Mouse (Mus musculus) hindbrain, postnatal 0 days (tissue): ENCODE measurements around the gene Lrrc7. TPM values are rescaled to one million over a fixed set of nuclear protein-coding genes. Genes with fewer than 3 reads are reported as not detected.

Experiments
- ATAC-seq: fragments of 200-750 bp; cut with Nextera tagmentation; 2 replicates; pipeline ENCODE4 v1.8.0; 2017; ENCODE audit warnings: mild to moderate bottlenecking, moderate TSS enrichment, moderate library complexity
- DNase-seq: peaks from one replicate; pipeline ENCODE4 v3.0.0-alpha.2; 2015; ENCODE audit warnings: low spot score
- H3K27ac ChIP-seq: fragments of 300-500 bp; sonication (generic); 2 replicates; pipeline ENCODE4 v1.5.1; 2014; ENCODE audit warnings: mild to moderate bottlenecking
- H3K27me3 ChIP-seq: fragments of 300-500 bp; sonication (generic); 2 replicates; pipeline ENCODE4 v1.6.1; 2014; ENCODE audit warnings: low read length, mixed read lengths; ENCODE audit not compliant: insufficient read depth
- H3K36me3 ChIP-seq: fragments of 300-500 bp; sonication (generic); 2 replicates; pipeline ENCODE4 v1.6.1; 2014; ENCODE audit warnings: low read length, mixed read lengths; ENCODE audit not compliant: insufficient read depth
- H3K4me1 ChIP-seq: fragments of 300-500 bp; sonication (generic); 2 replicates; pipeline ENCODE4 v1.6.1; 2014; ENCODE audit warnings: antibody characterized with exemption, low read length, mixed read lengths; ENCODE audit not compliant: insufficient read depth
- H3K4me2 ChIP-seq: fragments of 300-500 bp; sonication (generic); 2 replicates; pipeline ENCODE4 v1.6.1; 2014; ENCODE audit warnings: low read depth, mild to moderate bottlenecking, low read length, moderate library complexity, mixed read lengths
- H3K4me3 ChIP-seq: fragments of 300-500 bp; sonication (generic); 2 replicates; pipeline ENCODE4 v1.5.1; 2014; ENCODE audit warnings: low read length
- H3K9ac ChIP-seq: fragments of 300-500 bp; sonication (generic); replicated peaks from 2 replicates; pipeline ENCODE4 v1.6.1; 2014; ENCODE audit warnings: mild to moderate bottlenecking, low read length, moderate library complexity, mixed read lengths
- H3K9me3 ChIP-seq: fragments of 300-500 bp; sonication (generic); 2 replicates; pipeline ENCODE4 v1.6.1; 2016; ENCODE audit warnings: low read length, mixed read lengths
- CTCF ChIP-seq: IDR thresholded peaks from 2 replicates; pipeline ENCODE4 v1.5.1; 2016; ENCODE audit warnings: antibody characterized with exemption, control low read depth, low read depth
- WGBS: fragments of 180-500 bp; shearing (Covaris S2); extraction: QIAGEN DNeasy Blood & Tissue Kit; methylation state at CpG from one replicate; pipeline ENCODE4 v1.1.7; 2014; 5-methylcytosine and 5-hydroxymethylcytosine counted together
- polyA plus RNA-seq: library from polyadenylated mRNA; unstranded; fragments of >200 nt; fragmentation: Nextera tagmentation; extraction: Ambion mirVana; gene quantifications from 2 replicates; pipeline ENCODE4 v1.2.1, GENCODE M21; 2015
- total RNA-seq: library from RNA; depleted of rRNA; stranded (reverse); fragments of >200 nt; gene quantifications from 2 replicates; pipeline ENCODE4 v1.2.3, GENCODE M21; 2014; rRNA removed

The Lrrc7 gene
- total RNA-seq = 24.5 and 25.0 TPM in 2 replicates
- polyA plus RNA-seq = 5.4 and 6.2 TPM in 2 replicates

GRCm38 (mm10) chr3:158561987-158562360, at the start of gene Lrrc7:
Lrrc7 (minus strand) TSS chr3:158562221.
- H3K9me3 ChIP-seq = no peaks in the 10 kb centered on the region
- DNase-seq = peak; percentile 84
- TF ChIP-seq CTCF = peak; percentile 61
- peak within 1 kb of the TSS; percentile 64 for H3K4me2 ChIP-seq
- peak within 1 kb of the TSS; percentile 62 for H3K4me3 ChIP-seq
- WGBS = under 1% methylated on average over 28 of the region's 28 CpGs
- H3K27me3 ChIP-seq = no peaks in the 10 kb centered on the region
- H3K9ac ChIP-seq = peak within 1 kb of the TSS; percentile 74
- H3K36me3 ChIP-seq = no peaks in the 10 kb centered on the region
- H3K27ac ChIP-seq = peak within 1 kb of the TSS; percentile 90
- 0 out of 2 replicates have a peak, but pooled peaks cover 3% of the 10 kb centered on the region for H3K4me1 ChIP-seq
- ATAC-seq = peak; percentile 89

GRCm38 (mm10) chr3:158607065-158607464, 45.0 kb upstream of the Lrrc7 start:
- ATAC-seq (no peak), DNase-seq (no peak)
- 16% methylated on average over 1 of the region's 1 CpGs for WGBS

GRCm38 (mm10) chr3:158605274-158605673, 43.3 kb upstream of the Lrrc7 start:
- ATAC-seq (no peak), DNase-seq (no peak)
- Histone ChIP-seq H3K4me2 (no peak overlapping the region), H3K27ac (no peak overlapping the region), H3K9ac (no peak overlapping the region), H3K4me1 (no peaks in the 10 kb centered on the region), H3K27me3 (no peaks in the 10 kb centered on the region), H3K4me3 (no peak overlapping the region), H3K36me3 (no peaks in the 10 kb centered on the region), H3K9me3 (no peaks in the 10 kb centered on the region)
- TF ChIP-seq CTCF = no peak

More at GRCm38 (mm10) chr3:158607065-158607464, 45.0 kb upstream of the Lrrc7 start:
- no peaks in the 10 kb centered on the region for H3K4me1 ChIP-seq
- H3K9ac ChIP-seq = no peak overlapping the region
- no peaks in the 10 kb centered on the region for H3K27me3 ChIP-seq
- H3K27ac ChIP-seq = no peak overlapping the region
- H3K36me3 ChIP-seq = no peaks in the 10 kb centered on the region
- TF ChIP-seq CTCF = no peak
- no peaks in the 10 kb centered on the region for H3K9me3 ChIP-seq
- H3K4me3 ChIP-seq = no peak overlapping the region
- no peak overlapping the region for H3K4me2 ChIP-seq

- 1% methylated on average over 50 of the region's 55 CpGs for WGBS
- Histone ChIP-seq H3K9ac (peak overlapping the region; percentile 74), H3K9me3 (no peaks in the 10 kb centered on the region), H3K27ac (peak overlapping the region; percentile 90), H3K36me3 (no peaks in the 10 kb centered on the region), H3K4me1 (0 out of 2 replicates have a peak, but pooled peaks cover 3% of the 10 kb centered on the region), H3K27me3 (no peaks in the 10 kb centered on the region), H3K4me3 (peak overlapping the region; percentile 62), H3K4me2 (peak overlapping the region; percentile 64)
- DNase-seq (peak; percentile 83), ATAC-seq (peak; percentile 81)
- no peak for TF ChIP-seq CTCF
Observed at GRCm38 (mm10) chr3:158561256-158561986, 600 bp downstream of the Lrrc7 start.

GRCm38 (mm10) chr3:158560891-158561255, 1.1 kb downstream of the Lrrc7 start:
- DNase-seq (peak; percentile 46), ATAC-seq (peak; percentile 25)
- Histone ChIP-seq H3K9ac (peak overlapping the region; percentile 74), H3K36me3 (no peaks in the 10 kb centered on the region), H3K27me3 (no peaks in the 10 kb centered on the region), H3K4me3 (peak overlapping the region; percentile 62), H3K27ac (peak overlapping the region; percentile 90), H3K4me2 (peak overlapping the region; percentile 64), H3K9me3 (no peaks in the 10 kb centered on the region), H3K4me1 (0 out of 2 replicates have a peak, but pooled peaks cover 3% of the 10 kb centered on the region)
- no peak for TF ChIP-seq CTCF
- under 1% methylated on average over 16 of the region's 16 CpGs for WGBS

GRCm38 (mm10) chr3:158559691-158560650, 2.0 kb downstream of the Lrrc7 start:
- Histone ChIP-seq H3K27ac (peak overlapping the region; percentile 90), H3K9ac (peak overlapping the region; percentile 74), H3K27me3 (no peaks in the 10 kb centered on the region), H3K4me1 (0 out of 2 replicates have a peak, but pooled peaks cover 3% of the 10 kb centered on the region), H3K4me3 (peak overlapping the region; percentile 62), H3K9me3 (no peaks in the 10 kb centered on the region), H3K36me3 (no peaks in the 10 kb centered on the region), H3K4me2 (peak overlapping the region; percentile 64)
- no peak for TF ChIP-seq CTCF
- WGBS = 2% methylated on average over 18 of the region's 18 CpGs
- peak; percentile 56 for ATAC-seq
- DNase-seq = peak; percentile 74
